Mouse (Mus musculus): ENCODE results near the gene Tmem86a.

GRCm38 (mm10) chr7:47001125-47001899 is 49.1 kb upstream of the Tmem86a start:
- no peak for TF ChIP-seq POLR2A (IDR thresholded peaks at IDR 0.05; ENCODE audit: borderline replicate concordance, control insufficient read depth, low read depth, low read length)
- no peak for TF ChIP-seq CTCF (IDR thresholded peaks at IDR 0.05; ENCODE audit: control insufficient read depth, insufficient read depth, low read length)

Measured in bone marrow, adult 2 months (tissue).